Mouse (Mus musculus) olfactory bulb, adult 2 months (tissue): ENCODE data around the gene Fance. TPM values are rescaled to one million over a fixed set of nuclear protein-coding genes. Genes with fewer than 3 reads are reported as not detected.

Experiments
- H3K27ac ChIP-seq: fragments of 200-500 bp; 2 replicates; pipeline ENCODE4 v1.5.1; 2012; ENCODE audit warnings: low read depth, low read length; ENCODE audit not compliant: insufficient read depth
- H3K4me1 ChIP-seq: fragments of 200-500 bp; 2 replicates; pipeline ENCODE4 v1.6.1; 2012; ENCODE audit warnings: low read length; ENCODE audit not compliant: control insufficient read depth, insufficient read depth
- H3K4me3 ChIP-seq: fragments of 200-500 bp; 2 replicates; pipeline ENCODE4 v1.5.1; 2012; ENCODE audit warnings: mild to moderate bottlenecking, low read depth, low read length, moderate library complexity; ENCODE audit not compliant: insufficient read depth
- CTCF ChIP-seq: fragments of 200-500 bp; IDR thresholded peaks from 2 replicates; pipeline ENCODE4 v1.5.1; 2012; ENCODE audit warnings: low read depth, mild to moderate bottlenecking, low read length, moderate library complexity; ENCODE audit not compliant: insufficient read depth
- POLR2A ChIP-seq: fragments of 200-500 bp; IDR thresholded peaks from 2 replicates; pipeline ENCODE4 v1.6.1; 2012; ENCODE audit warnings: mild to moderate bottlenecking, low read depth, low read length, moderate library complexity; ENCODE audit not compliant: insufficient read depth
- WGBS: fragments of 180-500 bp; shearing (Covaris S2); methylation state at CpG from one replicate; pipeline ENCODE4 v1.1.7; 2018; 5-methylcytosine and 5-hydroxymethylcytosine counted together
- polyA plus RNA-seq: library from polyadenylated mRNA; stranded (reverse); fragments of >200 nt; gene quantifications from 2 replicates; pipeline ENCODE4 v1.2.4, GENCODE M21; 2012; ENCODE audit warnings: low replicate concordance; ENCODE audit not compliant: missing spikeins, insufficient read depth, insufficient read length

Fance gene
- polyA plus RNA-seq, 1 experiment: not detected

- 82% methylated on average over 3 of the region's 3 CpGs for WGBS
- H3K27ac ChIP-seq: no peak overlapping the region
- H3K4me3 ChIP-seq: no peak overlapping the region
- H3K4me1 ChIP-seq: peaks cover 24% of the 10 kb centered on the region
- TF ChIP-seq CTCF (no peak), POLR2A (no peak)
Observed at GRCm38 (mm10) chr17:28278156-28278555, 35.2 kb upstream of the Fance start.

GRCm38 (mm10) chr17:28279236-28279635, 34.1 kb upstream of the Fance start:
- TF ChIP-seq POLR2A (no peak), CTCF (no peak)

GRCm38 (mm10) chr17:28279780-28280422, 33.4 kb upstream of the Fance start:
- peaks cover 24% of the 10 kb centered on the region for H3K4me1 ChIP-seq
- no peak overlapping the region for H3K4me3 ChIP-seq
- no peak overlapping the region for H3K27ac ChIP-seq
- no peak for TF ChIP-seq POLR2A
- no peak for TF ChIP-seq CTCF
- WGBS: 67% methylated on average over 15 of the region's 15 CpGs

More at GRCm38 (mm10) chr17:28279236-28279635, 34.1 kb upstream of the Fance start:
- Histone ChIP-seq H3K4me3 (no peak overlapping the region), H3K27ac (no peak overlapping the region), H3K4me1 (peaks cover 24% of the 10 kb centered on the region)
- WGBS: 60% methylated on average over 4 of the region's 4 CpGs

- H3K4me3 ChIP-seq: no peak overlapping the region
- TF ChIP-seq POLR2A: no peak
- TF ChIP-seq CTCF: no peak
- peaks cover 24% of the 10 kb centered on the region for H3K4me1 ChIP-seq
- 77% methylated on average over 7 of the region's 7 CpGs for WGBS
- H3K27ac ChIP-seq: no peak overlapping the region
Observed at GRCm38 (mm10) chr17:28280423-28280800, 32.9 kb upstream of the Fance start.

GRCm38 (mm10) chr17:28280831-28281377, 32.4 kb upstream of the Fance start:
- peaks cover 24% of the 10 kb centered on the region for H3K4me1 ChIP-seq
- WGBS: 69% methylated on average over 5 of the region's 5 CpGs
- TF ChIP-seq POLR2A (no peak), CTCF (no peak)
- H3K27ac ChIP-seq: no peak overlapping the region
- H3K4me3 ChIP-seq: no peak overlapping the region

- H3K4me1 ChIP-seq: peaks cover 23% of the 10 kb centered on the region
- H3K27ac ChIP-seq: no peak overlapping the region
- no peak overlapping the region for H3K4me3 ChIP-seq
- no peak for TF ChIP-seq CTCF
- TF ChIP-seq POLR2A: no peak
- WGBS: 94% methylated on average over 7 of the region's 7 CpGs
Observed at GRCm38 (mm10) chr17:28281866-28282441, 31.4 kb upstream of the Fance start.

- H3K27ac ChIP-seq: no peak overlapping the region
- TF ChIP-seq POLR2A (no peak), CTCF (no peak)
- WGBS: 94% methylated on average over 10 of the region's 10 CpGs
- no peak overlapping the region for H3K4me3 ChIP-seq
- peaks cover 24% of the 10 kb centered on the region for H3K4me1 ChIP-seq
Observed at GRCm38 (mm10) chr17:28283199-28283598, 30.1 kb upstream of the Fance start.

- no peak overlapping the region for H3K27ac ChIP-seq
Observed at GRCm38 (mm10) chr17:28286133-28286532, 27.2 kb upstream of the Fance start.

GRCm38 (mm10) chr17:28286964-28287363, 26.4 kb upstream of the Fance start:
- no peak overlapping the region for H3K27ac ChIP-seq
- no peak overlapping the region for H3K4me3 ChIP-seq
- peaks cover 10% of the 10 kb centered on the region for H3K4me1 ChIP-seq
- WGBS: 75% methylated on average over 5 of the region's 5 CpGs
- TF ChIP-seq CTCF: no peak
- TF ChIP-seq POLR2A: no peak

More at GRCm38 (mm10) chr17:28286133-28286532, 27.2 kb upstream of the Fance start:
- no peak for TF ChIP-seq POLR2A
- TF ChIP-seq CTCF: no peak
- Histone ChIP-seq H3K4me3 (no peak overlapping the region), H3K4me1 (peaks cover 13% of the 10 kb centered on the region)
- 87% methylated on average over 10 of the region's 10 CpGs for WGBS
